Mouse (Mus musculus): ENCODE data around the gene Tacc3. TPM values are rescaled to one million over a fixed set of nuclear protein-coding genes. Genes with fewer than 3 reads are reported as not detected.
A peak's percentile ranks its signal among the peaks of the same experiment; 100 is the strongest.

The Tacc3 gene
- polyA plus RNA-seq, 1 experiment = 58.6 TPM

GRCm38 (mm10) chr5:33630061-33630460 lies 27.9 kb upstream of the Tacc3 start:
- peaks cover 11% of the 10 kb centered on the region for H3K4me1 ChIP-seq (ENCODE audit: control insufficient read depth, insufficient read depth, low read length)
- peak overlapping the region; percentile 56 for H3K4me3 ChIP-seq (ENCODE audit: insufficient read depth, low read length)
- 0 out of 2 replicates have a peak overlapping the region, but pooled peaks have one; percentile 2 for H3K27ac ChIP-seq (ENCODE audit: insufficient read depth, low read depth, low read length)
- TF ChIP-seq CTCF (IDR thresholded peaks at IDR 0.05; ENCODE audit: low read depth, low read length) (0 out of 2 replicates have a peak, but pooled peaks have one; percentile 1), POLR2A (IDR thresholded peaks at IDR 0.05; ENCODE audit: borderline replicate concordance, low read depth, low read length) (no peak)

GRCm38 (mm10) chr5:33630615-33631014 lies 27.3 kb upstream of the Tacc3 start:
- no peak overlapping the region for H3K27ac ChIP-seq (ENCODE audit: insufficient read depth, low read depth, low read length)
- TF ChIP-seq POLR2A (IDR thresholded peaks at IDR 0.05; ENCODE audit: borderline replicate concordance, low read depth, low read length) = no peak
- no peak for TF ChIP-seq CTCF (IDR thresholded peaks at IDR 0.05; ENCODE audit: low read depth, low read length)
- H3K4me3 ChIP-seq (ENCODE audit: insufficient read depth, low read length) = no peak overlapping the region
- peaks cover 10% of the 10 kb centered on the region for H3K4me1 ChIP-seq (ENCODE audit: control insufficient read depth, insufficient read depth, low read length)

- no peak for TF ChIP-seq CTCF (IDR thresholded peaks at IDR 0.05; ENCODE audit: low read depth, low read length)
- TF ChIP-seq POLR2A (IDR thresholded peaks at IDR 0.05; ENCODE audit: borderline replicate concordance, low read depth, low read length) = no peak
- no peak overlapping the region for H3K4me3 ChIP-seq (ENCODE audit: insufficient read depth, low read length)
- H3K27ac ChIP-seq (ENCODE audit: insufficient read depth, low read depth, low read length) = no peak overlapping the region
- peaks cover 4% of the 10 kb centered on the region for H3K4me1 ChIP-seq (ENCODE audit: control insufficient read depth, insufficient read depth, low read length)
Observed at GRCm38 (mm10) chr5:33632526-33632925, 25.4 kb upstream of the Tacc3 start.

GRCm38 (mm10) chr5:33635361-33635760 lies 22.6 kb upstream of the Tacc3 start:
- H3K4me3 ChIP-seq (ENCODE audit: insufficient read depth, low read length) = no peak overlapping the region
- H3K27ac ChIP-seq (ENCODE audit: insufficient read depth, low read depth, low read length) = no peak overlapping the region
- TF ChIP-seq POLR2A (IDR thresholded peaks at IDR 0.05; ENCODE audit: borderline replicate concordance, low read depth, low read length) (no peak), CTCF (IDR thresholded peaks at IDR 0.05; ENCODE audit: low read depth, low read length) (no peak)
- peaks cover 2% of the 10 kb centered on the region; the same call in 1 of the 2 replicates for H3K4me1 ChIP-seq (ENCODE audit: control insufficient read depth, insufficient read depth, low read length)

GRCm38 (mm10) chr5:33637606-33638350 lies 20.1 kb upstream of the Tacc3 start:
- Histone ChIP-seq H3K27ac (ENCODE audit: insufficient read depth, low read depth, low read length) (no peak overlapping the region), H3K4me3 (ENCODE audit: insufficient read depth, low read length) (no peak overlapping the region), H3K4me1 (ENCODE audit: control insufficient read depth, insufficient read depth, low read length) (no peaks in the 10 kb centered on the region; the same call in 1 of the 2 replicates)
- TF ChIP-seq POLR2A (IDR thresholded peaks at IDR 0.05; ENCODE audit: borderline replicate concordance, low read depth, low read length) = no peak
- TF ChIP-seq CTCF (IDR thresholded peaks at IDR 0.05; ENCODE audit: low read depth, low read length) = no peak

GRCm38 (mm10) chr5:33638826-33639225 lies 19.1 kb upstream of the Tacc3 start:
- no peaks in the 10 kb centered on the region; the same call in 1 of the 2 replicates for H3K4me1 ChIP-seq (ENCODE audit: control insufficient read depth, insufficient read depth, low read length)
- TF ChIP-seq CTCF (IDR thresholded peaks at IDR 0.05; ENCODE audit: low read depth, low read length) = no peak
- no peak for TF ChIP-seq POLR2A (IDR thresholded peaks at IDR 0.05; ENCODE audit: borderline replicate concordance, low read depth, low read length)
- no peak overlapping the region for H3K4me3 ChIP-seq (ENCODE audit: insufficient read depth, low read length)
- H3K27ac ChIP-seq (ENCODE audit: insufficient read depth, low read depth, low read length) = no peak overlapping the region

GRCm38 (mm10) chr5:33640652-33641051 lies 17.3 kb upstream of the Tacc3 start:
- no peak overlapping the region for H3K27ac ChIP-seq (ENCODE audit: insufficient read depth, low read depth, low read length)
- no peak overlapping the region for H3K4me3 ChIP-seq (ENCODE audit: insufficient read depth, low read length)
- TF ChIP-seq CTCF (IDR thresholded peaks at IDR 0.05; ENCODE audit: low read depth, low read length) = 0 out of 2 replicates have a peak, but pooled peaks have one; percentile 35
- no peak for TF ChIP-seq POLR2A (IDR thresholded peaks at IDR 0.05; ENCODE audit: borderline replicate concordance, low read depth, low read length)
- no peaks in the 10 kb centered on the region for H3K4me1 ChIP-seq (ENCODE audit: control insufficient read depth, insufficient read depth, low read length)

- TF ChIP-seq CTCF (IDR thresholded peaks at IDR 0.05; ENCODE audit: low read depth, low read length) = no peak
- no peak for TF ChIP-seq POLR2A (IDR thresholded peaks at IDR 0.05; ENCODE audit: borderline replicate concordance, low read depth, low read length)
- Histone ChIP-seq H3K4me3 (ENCODE audit: insufficient read depth, low read length) (peak overlapping the region; percentile 79), H3K4me1 (ENCODE audit: control insufficient read depth, insufficient read depth, low read length) (peaks cover 17% of the 10 kb centered on the region), H3K27ac (ENCODE audit: insufficient read depth, low read depth, low read length) (no peak overlapping the region; the same call in 1 of the 2 replicates)
Observed at GRCm38 (mm10) chr5:33651017-33651416, 6.9 kb upstream of the Tacc3 start.

- no peak for TF ChIP-seq POLR2A (IDR thresholded peaks at IDR 0.05; ENCODE audit: borderline replicate concordance, low read depth, low read length)
- TF ChIP-seq CTCF (IDR thresholded peaks at IDR 0.05; ENCODE audit: low read depth, low read length) = no peak
- Histone ChIP-seq H3K27ac (ENCODE audit: insufficient read depth, low read depth, low read length) (peak overlapping the region; percentile 91), H3K4me3 (ENCODE audit: insufficient read depth, low read length) (peak overlapping the region; percentile 79), H3K4me1 (ENCODE audit: control insufficient read depth, insufficient read depth, low read length) (peaks cover 21% of the 10 kb centered on the region)
Observed at GRCm38 (mm10) chr5:33651541-33651920, 6.4 kb upstream of the Tacc3 start.

Data from bone marrow macrophage, adult 2 months (primary cell).